Mouse (Mus musculus) layer of hippocampus, postnatal 10 days (tissue): ENCODE results near the gene Ndfip2. TPM values are rescaled to one million over a fixed set of nuclear protein-coding genes. Genes with fewer than 3 reads are reported as not detected.

Source experiments
- DNase-seq, 2 experiments: peaks; one replicate each; pipeline ENCODE4 v3.0.0; 2021; ENCODE audit warnings: low spot score in 2 of 2
- total RNA-seq, 2 experiments: library from RNA; stranded (reverse); gene quantifications; 2 replicates each; pipeline ENCODE4 v1.2.3; 2021

Gene Ndfip2
- total RNA-seq, 2 experiments from 2014 or later, result 75.8 to 89.5 TPM

DNA sequence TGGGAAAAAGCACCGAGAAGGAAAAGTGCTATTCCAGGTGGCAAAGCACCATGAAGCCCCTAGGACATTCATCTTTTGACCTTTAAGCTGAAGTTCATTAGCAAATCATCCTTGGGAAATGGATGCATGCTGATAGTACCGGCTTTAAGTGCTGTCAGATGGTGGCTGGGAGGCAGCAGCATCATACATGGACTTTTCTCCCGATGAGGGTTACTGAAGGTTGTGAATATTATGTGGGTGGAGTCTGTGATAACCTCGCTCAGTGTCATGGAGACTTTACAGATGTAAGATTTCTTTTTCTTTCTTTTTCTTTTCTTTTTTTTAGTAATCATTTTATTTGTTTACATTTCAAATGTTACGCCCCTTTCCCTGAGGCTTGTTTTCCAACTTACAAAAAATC lies 18.9 kb downstream of the Ndfip2 start:
- DNase-seq, result no peak

DNA sequence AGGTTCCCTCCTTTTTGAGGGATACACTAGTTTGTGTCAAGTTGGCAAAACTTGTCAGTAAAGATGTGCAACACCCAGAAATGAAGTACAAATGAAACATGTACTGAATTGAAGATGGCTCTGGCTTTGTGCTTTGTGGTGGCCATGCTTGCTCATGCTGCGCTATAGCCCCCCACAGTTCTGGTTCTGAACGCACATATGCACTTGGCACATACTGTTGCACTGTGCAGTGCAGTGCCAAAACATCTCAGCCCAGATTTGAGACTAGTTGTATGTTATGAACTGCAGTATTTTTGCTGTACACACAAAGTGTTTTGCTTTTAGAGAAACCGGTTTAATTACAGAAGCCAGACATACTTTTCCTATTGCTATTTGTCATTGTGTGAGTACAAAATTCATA lies 25.7 kb downstream of the Ndfip2 start:
- no peak for DNase-seq

DNA sequence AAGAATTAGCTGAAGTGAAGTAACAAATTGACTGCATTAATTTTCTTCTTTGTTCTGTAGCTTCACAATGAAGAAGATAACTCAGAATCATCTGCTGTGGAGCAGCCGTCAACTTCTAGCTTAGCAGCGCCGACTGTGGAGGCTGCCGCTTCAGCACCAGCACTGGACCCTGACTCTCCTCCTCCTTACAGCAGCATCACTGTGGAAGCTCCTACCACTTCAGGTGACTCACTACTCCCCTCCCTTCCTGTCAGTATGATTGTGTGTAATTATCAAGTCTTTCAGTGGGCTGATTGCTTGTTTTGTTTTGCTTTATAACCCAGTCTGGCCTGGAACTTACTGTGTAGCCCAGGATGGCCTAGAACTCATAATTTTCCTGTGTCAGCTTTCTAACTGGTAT lies 29.2 kb downstream of the Ndfip2 start:
- no peak for DNase-seq

DNA sequence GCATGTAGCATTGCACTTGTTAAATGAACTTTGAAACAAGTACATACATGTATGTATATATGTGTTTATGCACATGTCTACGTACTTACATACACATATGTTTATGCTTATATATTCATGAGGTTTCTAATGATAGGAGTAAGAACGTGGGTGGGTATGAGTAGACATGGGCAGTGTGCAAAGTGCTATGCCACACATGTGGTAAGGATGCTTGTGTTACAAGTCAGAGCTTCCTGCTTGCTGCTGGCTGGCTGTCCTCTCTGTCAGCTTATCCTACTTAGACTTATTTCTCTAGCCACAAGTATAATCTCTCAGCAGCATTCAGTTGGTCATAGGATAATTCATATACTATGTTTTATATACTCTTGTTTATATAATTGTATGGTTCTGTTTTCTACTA lies 29.6 kb downstream of the Ndfip2 start:
- no peak for DNase-seq

DNA sequence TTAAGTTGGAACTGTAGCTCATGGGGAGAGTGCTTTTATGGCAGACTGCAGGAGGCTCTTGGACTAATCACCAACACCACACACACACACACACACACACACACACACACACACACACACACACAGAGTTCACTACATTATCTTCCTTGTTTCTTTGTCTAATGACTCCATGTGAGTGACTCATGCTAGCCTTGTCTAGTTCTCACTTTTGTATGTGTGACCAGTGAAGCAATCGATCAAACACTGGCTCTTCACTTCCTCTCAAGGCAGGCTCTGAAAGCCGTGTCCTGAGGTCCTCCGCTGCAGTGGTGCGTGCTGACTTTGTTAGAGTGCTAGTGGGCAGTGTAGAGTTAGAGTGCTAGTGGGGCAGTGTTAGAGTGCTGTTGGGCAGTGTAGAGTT lies 30.2 kb downstream of the Ndfip2 start:
- no peak for DNase-seq

DNA sequence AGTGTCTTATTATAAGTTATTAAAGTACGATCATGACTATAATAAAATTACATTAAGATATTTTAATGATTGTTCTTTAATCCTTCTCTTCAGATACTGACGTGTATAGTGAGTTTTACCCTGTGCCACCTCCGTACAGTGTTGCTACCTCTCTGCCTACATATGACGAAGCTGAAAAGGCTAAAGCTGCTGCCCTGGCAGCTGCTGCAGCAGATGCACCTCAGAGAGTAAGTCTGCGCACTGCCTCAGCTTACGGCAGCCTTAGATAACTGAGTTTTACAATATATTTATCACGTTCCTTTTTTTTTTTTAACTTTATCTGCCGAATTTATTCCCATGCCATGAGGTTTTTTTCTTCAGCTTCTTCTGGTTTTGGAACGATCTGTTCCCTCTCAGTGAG lies 33.8 kb downstream of the Ndfip2 start:
- DNase-seq, result no peak

DNA sequence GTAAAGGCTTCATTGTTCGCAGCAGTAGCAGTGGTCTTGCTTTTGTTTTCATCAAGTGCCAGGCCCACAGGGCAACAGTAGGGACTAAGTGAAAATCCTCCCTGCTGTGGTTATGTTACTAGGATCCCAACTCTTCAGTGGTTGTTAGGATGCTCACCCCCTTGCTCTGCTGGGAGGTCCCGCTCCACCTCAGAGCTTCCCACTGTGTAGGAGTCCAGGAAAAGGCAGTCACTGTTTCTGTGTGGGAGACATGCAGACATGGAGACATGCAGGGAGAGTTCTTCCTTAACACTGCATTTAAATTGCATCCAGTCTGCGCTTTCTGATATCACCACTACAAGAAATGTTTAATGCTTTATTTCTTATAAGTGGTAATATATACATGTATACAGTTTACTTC lies 35.4 kb downstream of the Ndfip2 start:
- DNase-seq, result no peak

DNA sequence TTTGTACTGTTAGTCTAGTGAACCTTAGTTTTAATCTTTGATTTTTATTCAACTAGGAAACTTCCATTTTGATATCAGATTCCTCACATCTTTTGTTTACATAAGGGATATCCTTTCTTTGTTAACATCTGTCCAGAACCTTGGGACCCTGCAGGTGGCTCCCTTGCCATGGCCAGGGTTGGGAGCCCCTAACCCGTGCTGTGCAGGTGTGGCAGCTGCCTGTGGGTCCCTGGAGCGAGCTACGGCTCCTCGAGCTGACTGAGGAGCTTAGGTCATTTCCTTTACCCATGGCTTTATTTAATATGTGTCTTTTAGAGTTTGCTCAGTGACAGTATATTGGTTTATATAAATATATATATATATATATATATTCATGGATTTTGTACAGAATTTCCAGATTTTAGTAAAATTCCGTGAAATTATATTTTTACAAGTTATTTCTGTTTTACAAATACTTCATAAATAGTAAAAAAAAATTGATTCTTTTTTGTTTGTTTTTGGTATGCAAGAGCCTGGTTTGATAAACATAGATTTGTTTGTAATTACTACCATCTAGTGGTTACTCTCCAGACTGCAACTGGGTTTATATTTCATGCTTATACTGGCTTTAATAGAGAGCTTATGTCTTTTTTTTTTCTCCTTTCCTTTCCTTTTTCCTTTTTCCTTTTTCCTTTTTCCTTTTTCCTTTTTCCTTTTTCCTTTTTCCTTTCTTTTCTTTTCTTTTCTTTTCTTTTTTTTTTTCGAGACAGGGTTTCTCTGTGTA lies 37.6 kb downstream of the Ndfip2 start:
- no peak for DNase-seq

DNA sequence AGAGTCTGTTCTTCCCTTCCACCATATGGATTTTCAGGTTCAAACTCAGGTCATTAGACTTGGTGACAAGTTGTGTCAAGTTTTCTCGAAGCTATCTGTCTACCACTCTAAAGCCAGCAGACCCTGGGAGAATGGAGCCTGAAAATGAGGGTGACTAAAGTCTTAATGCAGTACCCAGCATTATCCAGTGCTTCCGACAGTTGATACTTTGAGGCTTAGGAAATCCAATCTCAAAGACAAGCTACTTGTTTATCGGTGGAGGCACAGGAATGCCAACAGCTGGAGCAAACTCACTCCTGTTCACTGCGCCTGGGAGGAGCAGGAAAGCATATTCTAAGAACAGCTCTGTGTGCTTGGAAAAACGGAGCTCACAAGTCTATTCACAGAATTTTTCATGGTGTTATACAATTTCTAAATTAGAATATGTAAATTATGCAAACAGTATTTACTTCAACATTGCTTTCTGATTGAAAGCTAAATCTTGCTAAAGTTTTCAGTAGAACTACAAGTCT lies 41.4 kb downstream of the Ndfip2 start:
- DNase-seq, result no peak

DNA sequence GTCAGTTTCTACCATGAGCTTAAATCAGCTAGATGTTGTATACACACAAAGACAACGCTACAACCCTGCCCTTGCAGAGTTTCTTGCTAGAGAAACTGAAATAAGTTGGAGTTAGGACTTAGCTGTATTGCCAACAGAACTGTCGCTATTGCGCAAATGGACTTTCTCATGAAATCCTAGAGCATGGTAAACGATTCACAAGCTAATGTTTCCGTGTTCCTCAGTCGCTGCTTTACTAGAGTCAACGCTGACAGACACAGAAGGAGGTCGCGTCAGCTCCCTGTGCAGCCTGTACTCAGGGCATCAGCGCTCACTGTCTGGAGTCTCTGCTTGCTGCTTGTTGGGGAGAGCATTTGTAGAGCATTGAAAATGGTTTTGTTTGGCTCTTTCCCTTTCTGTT lies 42.2 kb downstream of the Ndfip2 start:
- DNase-seq, result no peak

DNA sequence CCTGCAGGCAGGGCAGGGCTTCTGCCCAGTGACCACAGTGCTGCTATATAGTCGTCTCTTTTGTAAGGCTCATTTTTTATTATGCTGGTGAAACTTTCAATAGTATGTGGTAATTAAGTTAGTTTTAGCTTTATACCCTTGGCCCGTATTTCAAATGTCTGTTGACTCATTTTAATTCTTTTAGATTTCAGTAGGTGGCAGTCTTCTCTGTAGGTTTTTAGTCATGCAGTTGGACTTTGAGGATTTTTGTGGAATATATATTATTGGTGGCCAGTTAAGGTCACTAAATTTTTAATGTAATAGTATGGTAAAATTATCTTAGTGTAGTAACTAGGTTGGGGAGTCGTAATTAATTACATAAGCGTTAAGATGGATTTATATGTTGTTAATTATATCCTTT lies 44.3 kb downstream of the Ndfip2 start:
- DNase-seq, result no peak

DNA sequence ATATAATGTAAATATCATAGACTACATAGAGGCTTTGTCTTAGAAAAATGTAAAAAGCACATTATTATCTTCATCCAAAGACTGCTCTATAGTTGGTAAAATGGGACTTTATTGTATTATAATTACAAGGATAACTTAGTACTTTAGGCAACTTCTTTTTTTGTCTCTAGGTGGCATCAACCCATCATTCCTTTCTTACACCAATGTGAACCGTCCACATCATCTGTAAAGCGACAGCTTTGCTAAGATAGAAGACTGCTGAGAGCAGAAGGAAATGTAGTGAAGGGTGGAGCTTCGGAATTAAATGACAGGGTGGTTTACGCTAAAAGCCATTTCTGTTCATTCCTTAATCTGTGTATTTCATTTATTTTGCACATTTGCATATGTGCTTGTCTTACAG lies 49.3 kb downstream of the Ndfip2 start:
- DNase-seq, result no peak

DNA sequence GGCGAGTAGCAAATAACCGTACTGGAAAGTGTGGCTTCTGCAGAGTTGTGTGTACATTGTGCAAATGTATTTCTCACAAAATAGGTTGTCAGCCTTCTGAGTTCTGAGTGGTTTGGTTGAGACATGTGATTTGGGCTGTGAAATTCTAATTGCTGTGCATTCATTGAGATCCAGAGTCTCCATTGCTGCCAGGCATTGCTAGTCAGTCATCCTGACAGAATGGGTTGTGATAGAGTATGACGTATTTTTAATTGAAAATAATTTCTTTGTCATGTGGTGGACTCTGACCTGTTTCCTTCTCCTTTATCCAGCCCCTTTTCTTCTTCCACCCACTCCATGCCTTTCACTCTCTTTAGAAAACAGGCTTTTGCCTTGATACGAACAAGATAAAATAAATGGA lies 54.0 kb downstream of the Ndfip2 start:
- no peak for DNase-seq

DNA sequence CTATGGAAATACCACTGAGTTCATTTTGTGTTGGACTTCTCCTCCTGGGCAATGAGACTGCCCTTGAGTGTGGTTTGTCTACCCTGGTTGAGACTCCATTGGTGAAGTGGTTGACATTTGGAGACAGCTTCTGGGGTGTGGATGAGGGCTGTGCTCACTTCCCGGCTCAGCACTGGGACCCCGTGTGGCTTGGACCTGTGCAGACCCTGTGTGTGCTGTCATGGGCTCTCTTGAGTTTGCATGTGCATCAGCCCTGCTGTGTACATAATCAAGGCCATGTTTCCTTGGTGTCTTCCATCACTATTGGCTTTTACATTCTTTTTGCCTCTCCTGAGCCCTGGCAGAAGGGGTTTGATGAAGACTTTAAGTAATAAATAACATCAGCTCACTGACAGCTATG lies 54.6 kb downstream of the Ndfip2 start:
- DNase-seq, result no peak

DNA sequence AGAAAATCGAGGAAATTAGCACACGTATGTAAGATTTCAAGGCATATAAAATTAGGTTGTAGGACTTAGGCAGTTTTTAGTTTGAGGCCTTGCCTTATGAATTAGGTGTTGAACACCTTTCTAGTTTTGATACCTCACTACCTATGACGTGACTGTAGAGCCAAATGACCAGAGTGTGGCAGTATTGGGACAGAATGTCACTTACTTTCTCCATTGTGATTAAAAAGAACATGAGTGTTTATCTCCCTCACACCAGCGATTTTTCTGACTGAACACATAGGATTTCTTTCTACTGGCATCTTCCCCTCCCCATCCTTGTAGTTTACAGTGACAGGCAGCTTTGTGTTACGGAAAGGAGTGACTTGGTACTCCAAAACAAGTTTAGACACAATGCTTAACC lies 55.5 kb downstream of the Ndfip2 start:
- peak in 1 of 2 experiments; percentile 47 for DNase-seq

DNA sequence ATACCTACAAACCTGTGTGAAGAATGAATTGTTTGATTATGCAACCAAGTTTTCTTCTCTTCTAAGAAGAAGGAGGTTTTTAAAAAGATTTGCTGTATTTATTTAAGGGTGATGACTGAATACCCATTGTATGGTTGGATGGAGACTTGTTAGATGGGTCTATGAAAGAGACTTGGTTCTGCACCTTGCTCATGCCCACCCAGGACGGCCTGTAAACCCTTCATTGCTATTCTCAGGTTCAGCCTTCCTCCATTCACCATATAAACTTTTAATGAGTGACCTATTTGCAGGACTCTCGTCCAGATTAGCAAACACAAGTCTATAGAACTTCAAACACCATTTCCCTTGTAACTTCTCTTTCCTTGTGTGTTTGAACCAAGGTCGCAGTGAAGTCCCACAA lies 63.3 kb downstream of the Ndfip2 start:
- no peak for DNase-seq

DNA sequence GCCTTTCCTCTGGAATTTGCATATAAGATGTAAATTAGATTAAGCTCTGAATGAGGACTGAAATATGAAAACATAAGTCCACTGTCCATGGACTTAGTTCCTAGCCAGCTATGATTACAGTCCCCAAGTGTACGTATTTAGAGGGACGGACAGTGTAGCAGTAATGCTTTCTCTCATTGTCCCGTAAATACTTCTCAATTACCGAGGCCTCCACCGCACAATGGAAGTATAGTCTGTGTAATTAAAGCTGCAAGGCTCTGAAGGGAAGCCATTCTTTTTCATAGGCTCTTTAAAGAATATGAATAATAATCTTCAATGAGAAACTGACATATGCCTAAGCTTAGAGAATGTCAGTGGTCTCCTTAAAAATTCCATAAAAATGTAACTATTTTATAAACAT lies 64.5 kb downstream of the Ndfip2 start:
- no peak for DNase-seq

DNA sequence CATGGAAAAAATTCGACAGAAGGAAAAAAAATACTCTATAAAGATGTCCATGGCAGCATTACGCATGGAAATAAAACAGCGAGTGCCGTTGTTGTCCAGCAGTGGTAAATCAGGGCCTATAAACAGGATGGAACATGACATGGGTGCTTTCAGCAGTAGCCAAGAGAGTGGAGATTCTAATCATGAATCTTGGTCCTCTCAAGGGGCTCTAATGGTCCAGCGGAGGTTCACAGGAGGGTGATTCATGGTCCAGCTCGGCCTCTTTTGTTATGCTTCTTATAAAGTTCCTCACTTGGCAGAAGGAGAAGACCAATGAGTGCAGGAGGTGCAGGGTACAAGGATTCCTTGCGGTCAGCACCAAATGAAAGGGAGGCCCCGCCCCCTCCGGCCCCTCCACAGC lies 65.1 kb downstream of the Ndfip2 start:
- no peak for DNase-seq

DNA sequence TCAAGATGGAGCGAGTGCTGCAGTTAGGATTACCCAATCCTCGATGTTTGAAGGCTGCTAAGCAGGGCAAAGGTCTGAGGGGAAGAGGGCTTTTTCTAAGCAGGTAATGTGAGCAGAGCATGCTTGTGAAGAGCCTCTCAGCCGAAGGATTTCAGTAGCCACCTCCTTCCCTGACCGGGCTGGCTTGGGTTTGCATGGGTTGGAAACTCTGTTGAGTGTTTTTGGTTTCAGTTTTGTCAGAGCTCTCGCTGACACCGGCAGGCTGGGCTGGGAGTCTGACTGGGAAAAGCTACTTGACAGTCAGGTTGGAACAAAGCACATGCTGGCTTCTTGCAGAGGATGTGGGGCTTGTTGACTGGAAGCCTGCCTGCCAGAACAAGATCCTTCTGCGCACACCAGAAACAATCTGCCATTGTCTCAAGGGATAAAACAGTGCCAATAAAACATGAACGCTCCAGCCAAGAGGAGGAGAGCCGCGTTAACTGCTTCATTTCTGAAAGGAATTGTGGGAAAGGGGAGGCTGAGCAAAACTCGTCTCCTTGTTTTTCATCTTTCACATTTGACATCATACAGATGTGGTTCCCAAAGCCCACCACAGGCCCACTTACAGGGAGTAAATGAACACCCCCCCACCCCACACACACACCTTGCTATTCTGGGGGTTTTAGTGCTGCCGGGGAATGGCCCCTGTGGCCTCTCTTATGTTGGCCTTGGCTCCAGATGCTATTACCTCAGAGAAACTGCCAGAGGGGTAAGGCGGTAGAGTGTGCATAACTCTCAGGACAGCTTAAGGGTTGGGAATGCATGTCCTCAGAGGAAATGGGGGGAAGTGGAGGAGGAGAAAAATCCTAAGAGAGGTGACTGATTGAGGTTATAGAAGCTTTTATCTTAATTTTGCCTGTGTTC lies 70.3 kb downstream of the Ndfip2 start:
- DNase-seq, result peak; percentile 69 to 73

DNA sequence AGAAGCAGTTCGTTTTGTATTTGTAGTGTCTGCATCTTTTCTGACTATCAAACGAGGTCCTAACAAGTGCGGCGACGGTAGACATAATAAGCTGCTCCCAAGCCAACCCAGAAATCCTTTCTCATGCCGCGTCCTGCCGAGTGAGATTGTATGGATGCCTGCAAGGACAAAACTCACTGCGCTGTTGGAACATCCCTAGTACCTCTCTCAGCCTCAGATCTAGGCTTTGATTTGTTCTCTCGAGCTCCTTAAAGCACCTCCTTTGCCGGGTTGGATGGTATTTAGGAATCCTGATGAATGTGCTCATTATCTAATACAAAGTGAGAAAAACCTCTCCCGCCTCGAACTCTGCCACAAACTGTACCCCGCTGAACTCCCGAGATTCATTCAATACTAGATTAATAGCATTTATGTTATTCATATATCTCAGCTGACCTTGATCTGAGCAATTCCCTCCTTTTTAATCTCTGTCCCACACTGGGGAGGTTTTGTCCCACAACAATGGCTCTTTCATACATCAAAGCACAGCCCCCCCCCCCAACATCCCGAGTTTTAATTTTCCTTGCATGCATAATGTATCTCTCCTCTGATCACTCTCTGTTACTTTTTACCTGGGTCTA lies 75.2 kb downstream of the Ndfip2 start:
- DNase-seq, result peak; percentile 27 to 47

DNA sequence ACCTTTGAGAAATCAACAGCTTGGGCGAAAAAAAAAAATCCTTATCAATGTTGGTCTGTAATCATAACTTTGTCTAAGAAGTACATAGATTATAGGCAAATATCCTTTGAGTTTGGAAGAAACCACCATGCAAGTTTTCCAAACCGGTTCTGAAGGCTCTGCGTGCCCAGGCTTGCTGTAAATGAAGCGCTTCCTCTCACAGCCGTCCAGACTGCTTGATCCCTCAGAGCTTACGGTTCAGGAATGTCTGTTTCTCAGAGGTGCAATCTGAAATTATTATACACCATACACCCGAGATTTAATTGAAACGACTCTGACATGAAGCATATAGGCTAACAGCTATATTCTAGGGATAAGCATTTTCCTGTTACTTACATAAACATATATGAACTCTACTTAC lies 83.4 kb downstream of the Ndfip2 start:
- DNase-seq, result no peak

DNA sequence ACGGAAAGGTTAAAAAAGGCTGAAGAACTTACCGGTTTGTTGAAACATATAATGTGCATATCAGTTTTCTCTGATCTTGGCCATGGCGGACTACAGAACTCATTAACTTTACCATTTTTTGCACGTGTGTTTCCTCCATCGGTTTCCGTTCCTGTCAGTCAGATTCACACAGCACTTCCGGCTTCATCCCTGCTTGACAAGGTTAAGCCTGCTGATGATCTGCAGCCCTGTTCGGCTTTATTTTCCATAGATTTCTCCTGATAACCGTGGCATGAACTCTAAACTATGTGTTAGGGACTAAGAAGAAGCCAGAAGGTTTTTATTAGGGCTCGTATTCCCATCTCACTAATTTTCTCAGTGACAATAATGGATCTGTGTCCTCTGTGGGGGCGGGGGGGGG lies 95.7 kb downstream of the Ndfip2 start:
- no peak for DNase-seq
